Mouse (Mus musculus) spleen, postnatal 14 days (tissue): ENCODE results near the gene Nek7.

Experiments
- DNase-seq, 2 experiments: peaks; one replicate each; pipeline ENCODE4 v3.0.0; 2021 to 2022; ENCODE audit warnings: low spot score in 2 of 2

Gene Nek7

DNA sequence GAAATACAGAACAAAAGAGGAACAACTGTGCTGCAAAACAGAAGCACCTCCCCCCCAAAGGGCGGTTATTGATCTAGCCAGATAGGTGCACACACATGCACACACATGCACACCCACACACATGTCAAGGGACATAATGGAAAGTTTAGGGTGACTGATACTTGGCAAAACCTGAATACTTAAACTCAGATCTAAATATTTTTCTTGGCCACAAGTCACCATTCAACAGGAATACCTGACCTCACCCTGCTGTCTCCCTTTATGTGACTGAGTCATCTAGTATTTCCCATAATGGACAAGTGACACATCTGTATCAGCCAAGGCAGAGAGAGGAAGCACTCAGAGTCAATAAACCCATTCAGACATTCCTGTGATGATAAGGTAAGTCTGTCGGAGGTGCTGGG is 48.9 kb downstream of the Nek7 start:
- DNase-seq: no peak

DNA sequence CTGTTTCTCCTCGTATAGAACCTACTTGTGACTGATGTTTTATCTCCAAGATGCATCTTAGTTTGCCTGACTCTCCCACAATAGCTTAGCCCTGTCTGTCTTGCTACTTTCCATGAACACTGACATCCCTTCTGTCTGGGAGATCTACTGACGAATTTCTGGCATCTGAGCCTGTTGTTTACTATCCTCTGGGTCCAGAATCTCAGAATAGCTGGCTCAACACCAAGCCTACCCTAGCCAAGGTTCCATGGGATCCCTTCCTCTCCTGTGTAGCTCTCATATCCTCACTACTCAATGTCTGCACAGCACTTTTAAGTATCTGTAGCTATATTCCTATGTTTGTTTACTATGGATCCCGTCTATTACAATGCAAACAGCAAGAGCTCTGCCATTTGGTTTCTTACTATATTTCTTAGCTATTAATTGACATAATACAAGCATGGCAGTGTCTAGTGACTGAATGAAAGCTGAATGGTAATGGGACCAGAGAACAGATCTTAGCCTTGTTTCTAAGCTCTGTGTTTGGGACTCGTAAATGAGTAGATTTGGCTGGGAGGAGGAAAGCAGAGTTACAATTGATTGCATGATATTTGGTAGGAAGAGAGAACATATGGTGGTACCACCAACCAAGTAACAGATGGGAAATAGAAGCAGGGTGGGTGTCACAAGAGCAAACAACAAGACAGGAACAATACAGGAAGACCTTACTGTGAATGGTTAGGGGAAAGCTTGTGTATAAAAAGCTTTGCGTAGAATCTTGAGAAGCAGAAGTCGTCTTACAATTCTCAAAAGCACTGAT is 51.3 kb downstream of the Nek7 start:
- no peak for DNase-seq

DNA sequence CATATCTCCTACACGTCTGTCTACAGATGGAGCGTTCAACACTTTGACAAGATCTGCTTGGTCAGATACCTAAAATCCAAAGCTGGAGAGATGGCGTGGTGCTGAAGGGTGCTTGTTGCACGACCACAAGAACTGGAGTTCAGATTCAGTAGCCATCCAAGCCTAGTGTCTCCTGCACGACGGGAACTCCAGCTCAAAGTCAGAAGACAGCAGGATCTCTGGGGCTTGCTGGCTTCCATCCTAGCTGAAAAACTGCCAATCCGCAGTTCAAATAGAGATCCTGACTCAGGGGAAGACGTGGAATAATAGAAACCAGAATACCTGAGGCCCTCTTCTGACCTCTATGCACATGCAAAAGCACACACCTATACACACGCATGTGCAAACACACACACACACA is 52.0 kb downstream of the Nek7 start:
- DNase-seq: no peak

GRCm38 (mm10) chr1:138564677-138565076 is 55.3 kb downstream of the Nek7 start:
- no peak for DNase-seq

GRCm38 (mm10) chr1:138560733-138561132 is 59.2 kb downstream of the Nek7 start:
- DNase-seq: no peak

DNA sequence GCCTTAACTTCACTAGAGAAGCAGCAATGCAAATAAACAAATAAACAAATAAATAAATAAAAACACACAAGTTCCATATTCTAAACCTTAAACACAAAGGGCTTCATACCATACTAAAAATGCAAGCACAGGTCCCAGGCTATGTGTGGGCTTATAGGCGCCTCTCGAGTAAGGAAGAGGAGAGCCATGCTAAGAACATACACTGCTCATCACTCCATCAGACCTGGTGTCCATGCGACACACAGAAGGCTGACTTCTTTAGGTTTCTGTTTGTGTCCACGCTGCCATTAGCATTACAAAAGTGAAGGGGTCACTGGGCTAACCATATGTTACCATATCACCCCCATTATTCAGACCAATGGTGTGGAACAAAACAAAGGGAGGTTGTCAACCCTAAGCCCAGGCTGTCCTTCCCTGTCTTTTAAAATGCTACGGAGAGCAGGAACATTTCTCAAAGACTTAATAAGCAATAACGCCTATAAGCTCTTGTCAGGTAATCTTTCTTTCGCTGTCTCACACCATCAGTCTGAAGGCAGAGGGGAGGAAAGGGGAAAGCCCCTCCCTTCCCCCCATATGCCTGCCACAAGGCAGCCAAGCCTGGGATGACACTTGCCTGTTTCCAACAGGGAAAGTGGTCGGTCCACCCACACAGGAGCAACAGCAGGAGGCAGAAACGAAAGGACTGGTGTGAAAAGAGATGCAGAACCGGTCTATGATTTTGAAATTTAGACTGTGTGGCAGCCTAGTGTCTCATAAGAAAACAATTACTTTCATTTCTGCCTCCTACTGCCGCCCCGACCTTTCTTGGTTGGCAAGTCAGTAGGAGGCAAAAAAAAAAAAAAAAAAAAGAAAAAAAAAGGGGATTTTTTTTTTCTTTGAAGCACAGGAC is 60.5 kb downstream of the Nek7 start:
- no peak for DNase-seq

DNA sequence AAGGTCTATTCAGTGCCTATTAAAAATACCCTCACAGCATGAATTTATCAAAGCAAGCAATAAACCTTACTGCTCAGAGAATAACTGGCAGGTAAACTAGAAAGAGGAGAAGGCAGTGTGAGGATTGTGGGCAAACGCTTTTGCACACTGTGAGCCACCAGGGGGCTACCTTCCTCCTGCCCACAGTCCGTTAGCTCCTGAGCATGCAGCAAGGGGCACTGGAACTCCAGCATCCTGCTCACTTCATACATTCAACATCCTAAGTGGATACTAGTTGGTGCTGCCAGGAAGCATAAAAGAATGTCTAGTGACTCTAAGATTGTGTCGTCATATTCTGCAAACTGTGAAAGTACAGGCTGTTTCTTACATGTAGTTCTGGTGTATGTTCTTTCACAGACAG is 61.6 kb downstream of the Nek7 start:
- no peak for DNase-seq

DNA sequence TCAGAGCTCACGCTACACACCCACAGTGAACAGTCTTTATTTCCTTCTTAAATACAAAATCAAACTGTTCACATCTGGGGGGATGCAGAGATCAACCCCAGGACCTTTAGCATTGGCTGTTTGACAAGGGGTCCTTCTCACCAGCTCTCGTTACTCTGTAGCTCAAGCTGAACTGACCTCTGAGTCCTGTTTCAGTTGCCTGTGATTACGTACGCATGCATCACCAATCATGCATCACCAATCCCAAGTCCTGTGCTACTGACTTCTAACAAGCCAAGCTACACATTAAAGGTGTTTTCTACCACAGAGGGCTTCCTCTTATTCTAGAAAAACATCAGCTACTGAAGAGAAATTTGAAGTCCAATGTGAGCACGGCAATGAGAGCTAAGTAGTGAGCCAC is 65.0 kb downstream of the Nek7 start:
- DNase-seq: no peak

- no peak for DNase-seq
These were observed 69.8 kb downstream of the Nek7 start for GRCm38 (mm10) chr1:138550184-138550583.

DNA sequence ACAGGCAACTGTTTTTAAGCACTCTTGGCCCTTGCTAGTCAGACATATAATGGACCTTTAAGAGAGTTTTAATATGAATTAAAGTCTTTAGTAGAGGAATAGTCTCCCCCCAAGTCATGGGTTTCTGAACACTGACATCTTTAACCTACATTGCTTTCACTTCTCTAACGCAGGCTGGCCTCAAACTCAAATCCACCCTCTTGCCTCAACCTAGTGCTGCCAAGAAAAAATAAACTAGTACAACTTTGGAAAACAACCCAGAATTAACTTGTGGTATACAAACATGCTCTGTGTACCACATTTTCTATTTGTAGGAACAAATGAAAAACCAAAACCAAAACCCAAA is 77.8 kb downstream of the Nek7 start:
- no peak for DNase-seq

DNA sequence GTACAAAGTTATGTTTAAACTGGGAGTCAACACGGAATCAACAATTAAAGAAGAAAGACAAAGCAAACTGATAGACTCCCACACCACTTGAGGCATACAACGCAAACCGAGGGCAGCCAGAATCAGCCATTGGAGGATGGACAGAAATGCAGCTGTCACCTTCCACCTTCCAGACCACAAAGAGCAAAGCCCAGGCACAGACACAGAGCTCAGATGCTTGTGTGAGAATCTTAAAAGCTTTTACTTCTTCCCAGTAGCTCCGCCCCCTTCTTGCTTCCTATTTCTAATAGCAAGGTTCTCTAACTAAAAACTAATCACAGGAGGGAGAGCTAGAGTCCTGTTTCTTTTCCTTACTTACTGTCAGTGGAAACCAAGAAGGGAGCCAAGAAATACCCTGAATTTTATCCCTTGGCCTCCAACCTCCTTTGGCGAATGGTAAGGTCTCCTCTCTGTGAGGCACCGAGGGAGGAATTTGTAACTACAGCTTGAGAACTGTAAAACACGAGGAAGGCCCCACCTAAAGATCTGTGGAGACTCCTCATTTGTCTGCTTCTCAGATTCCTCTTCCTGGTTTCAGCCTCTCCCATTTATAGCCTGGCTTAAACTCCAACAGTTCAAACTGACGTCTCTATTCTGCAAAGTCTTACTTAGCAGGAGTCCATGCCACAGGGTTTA is 78.3 kb downstream of the Nek7 start:
- no peak for DNase-seq

GRCm38 (mm10) chr1:138539713-138540112 is 80.2 kb downstream of the Nek7 start:
- DNase-seq: no peak

GRCm38 (mm10) chr1:138538217-138538616 is 81.7 kb downstream of the Nek7 start:
- no peak for DNase-seq

GRCm38 (mm10) chr1:138535758-138536574 is 84.0 kb downstream of the Nek7 start:
- DNase-seq: no peak

- DNase-seq: no peak
These were observed 89.3 kb downstream of the Nek7 start for GRCm38 (mm10) chr1:138530604-138531003.

DNA sequence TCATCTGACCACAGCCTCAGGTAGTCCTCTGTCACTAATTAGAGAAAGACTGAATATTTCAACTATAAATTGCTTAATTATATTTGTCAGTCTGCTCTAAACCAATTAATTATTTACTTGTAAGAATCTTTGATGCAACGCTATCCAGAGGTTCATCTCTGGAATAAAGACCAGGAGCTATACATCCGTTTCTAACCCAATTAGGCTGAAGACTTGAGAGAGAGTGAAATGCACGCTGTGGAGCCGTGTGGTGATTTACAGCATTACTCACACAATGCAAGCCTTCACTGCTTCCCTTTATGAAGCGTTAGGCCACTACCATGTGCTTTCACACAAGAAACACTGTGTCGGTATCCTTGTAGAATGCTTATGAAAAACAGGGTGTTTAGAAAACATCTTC is 96.0 kb downstream of the Nek7 start:
- DNase-seq: no peak

DNA sequence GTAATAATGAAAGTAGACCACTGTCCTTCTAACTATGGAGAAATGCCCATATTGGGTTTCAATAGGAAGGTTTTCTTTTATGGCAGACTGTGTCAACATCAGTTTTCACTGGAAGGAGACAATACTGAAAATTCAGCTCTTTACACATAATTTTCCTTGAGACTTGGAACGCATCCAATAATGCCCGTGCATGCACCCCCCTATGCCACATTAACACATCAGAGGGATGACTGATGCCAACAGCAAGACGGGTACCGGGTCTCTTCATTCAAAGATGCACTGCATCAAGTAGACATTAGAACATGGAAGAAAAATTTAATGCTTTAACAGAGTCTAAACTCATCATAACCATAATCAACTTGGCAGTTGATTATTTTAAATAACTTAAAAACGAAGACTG is 101.7 kb downstream of the Nek7 start:
- no peak for DNase-seq

GRCm38 (mm10) chr1:138517360-138518099 is 102.4 kb downstream of the Nek7 start:
- DNase-seq: no peak

DNA sequence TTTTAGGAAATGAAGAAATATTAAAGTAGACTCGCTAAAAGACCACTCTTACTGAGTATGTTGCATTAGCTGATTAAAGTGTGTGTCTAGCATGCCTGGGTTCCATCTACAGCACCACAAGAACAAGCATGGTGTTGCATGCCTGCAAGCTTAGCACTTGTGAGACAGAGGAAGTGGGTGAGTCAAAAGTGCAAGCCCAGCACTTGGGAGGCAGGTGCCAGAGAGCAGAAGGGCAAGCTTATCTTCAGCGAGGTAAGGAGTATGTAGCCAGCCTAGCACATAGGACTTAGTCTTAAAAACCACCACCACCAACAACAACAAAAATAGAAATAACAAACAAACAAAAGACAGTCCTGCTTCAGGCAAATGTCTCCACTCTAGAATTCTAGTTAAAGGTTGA is 103.0 kb downstream of the Nek7 start:
- DNase-seq: no peak

GRCm38 (mm10) chr1:138515362-138515761 is 104.6 kb downstream of the Nek7 start:
- DNase-seq: no peak

DNA sequence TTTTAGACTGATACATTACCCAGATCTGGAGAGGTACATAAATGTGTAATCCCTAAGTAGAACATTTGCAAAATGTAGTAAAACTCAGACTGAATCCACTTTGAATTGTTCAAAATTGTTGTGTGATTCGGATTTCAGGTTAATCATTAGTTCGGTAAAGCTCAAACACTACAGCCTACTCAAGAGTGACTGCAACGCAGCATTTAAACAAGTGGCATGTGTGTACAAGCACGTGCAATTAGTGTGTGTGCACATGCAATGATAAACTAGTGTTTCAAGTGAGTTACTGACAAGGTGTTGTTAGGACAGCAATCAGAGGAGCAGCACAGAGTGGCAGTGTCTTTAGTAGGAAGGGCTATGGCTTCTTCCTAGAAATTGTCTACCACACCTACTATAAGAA is 106.0 kb downstream of the Nek7 start:
- DNase-seq: no peak
